Mouse (Mus musculus) urinary bladder, postnatal 25 days (tissue): ENCODE data around the gene 3110018I06Rik.

Experiments
- DNase-seq: peaks from one replicate; pipeline ENCODE4 v3.0.0; 2022; ENCODE audit warnings: low spot score

Gene 3110018I06Rik

DNA sequence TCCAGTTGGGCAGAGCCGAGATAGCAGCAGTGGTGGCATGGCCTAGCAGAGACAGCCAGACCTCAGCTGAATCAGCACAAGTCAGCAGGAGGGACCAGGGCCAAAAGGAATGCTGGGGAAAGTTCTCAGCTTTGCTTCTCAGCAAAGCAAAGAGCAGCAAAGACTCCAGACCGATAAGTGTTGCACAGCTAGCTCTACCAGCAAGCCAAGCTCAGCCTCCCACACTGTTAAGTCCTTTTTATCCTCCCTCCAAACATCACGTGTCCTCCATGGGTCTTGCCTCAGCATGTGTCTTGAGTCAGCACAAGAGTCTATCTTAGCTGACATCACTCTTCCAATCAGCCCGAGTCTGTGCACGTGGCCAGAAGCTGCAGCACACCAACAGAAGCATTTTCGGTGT is at the start of gene 3110018I06Rik:
TSS of gene 3110018I06Rik (plus strand) at position 262 of the 400 bp plus-strand sequence.
- DNase-seq = no peak

GRCm38 (mm10) chr12:107444681-107445080 is 43.8 kb upstream of the 3110018I06Rik start:
- no peak for DNase-seq

- DNase-seq = no peak
Observed at GRCm38 (mm10) chr12:107457835-107458234, 30.6 kb upstream of the 3110018I06Rik start.

DNA sequence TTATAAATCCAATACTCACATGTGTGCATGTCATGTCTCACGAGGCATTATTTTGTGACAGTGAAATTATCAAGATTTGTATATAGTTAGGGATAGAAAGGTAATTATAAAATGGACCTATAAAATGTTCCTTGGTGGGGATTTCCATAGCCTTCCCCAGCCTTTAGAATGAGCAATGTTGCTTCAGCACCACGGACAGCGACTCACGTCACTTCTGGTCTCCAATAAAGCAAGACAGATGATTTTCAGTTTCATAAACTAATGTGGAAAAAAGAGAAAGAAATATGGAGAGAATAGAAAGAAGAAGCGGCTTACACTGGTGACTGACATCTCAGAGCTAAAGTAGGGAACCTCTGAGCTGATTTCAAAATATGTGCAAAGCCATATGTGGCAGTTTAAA is 23.7 kb upstream of the 3110018I06Rik start:
- peak; percentile 66 for DNase-seq

GRCm38 (mm10) chr12:107476441-107477291 is 11.8 kb upstream of the 3110018I06Rik start:
- no peak for DNase-seq

- no peak for DNase-seq
Observed at GRCm38 (mm10) chr12:107479350-107479749, 9.1 kb upstream of the 3110018I06Rik start.

DNA sequence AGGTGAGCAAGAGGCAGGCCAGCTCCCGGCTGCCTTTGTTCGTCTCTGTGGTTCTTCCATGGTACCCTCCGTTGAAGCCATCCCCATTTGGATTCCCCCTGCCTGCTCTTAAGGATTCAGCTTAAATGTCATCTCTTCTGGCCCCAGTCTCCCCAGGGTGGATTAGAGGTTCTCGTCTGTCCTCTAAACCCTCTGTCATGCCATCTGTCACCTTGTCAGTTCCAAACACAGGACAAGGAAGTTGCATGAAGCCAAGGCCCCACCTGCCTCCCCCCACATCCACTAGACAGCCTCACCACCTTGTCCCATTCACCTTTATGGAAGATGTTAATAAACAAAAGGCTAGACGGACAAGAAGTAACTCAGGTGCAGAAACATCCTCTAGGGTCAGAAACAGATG is 5.4 kb upstream of the 3110018I06Rik start:
- DNase-seq = no peak

DNA sequence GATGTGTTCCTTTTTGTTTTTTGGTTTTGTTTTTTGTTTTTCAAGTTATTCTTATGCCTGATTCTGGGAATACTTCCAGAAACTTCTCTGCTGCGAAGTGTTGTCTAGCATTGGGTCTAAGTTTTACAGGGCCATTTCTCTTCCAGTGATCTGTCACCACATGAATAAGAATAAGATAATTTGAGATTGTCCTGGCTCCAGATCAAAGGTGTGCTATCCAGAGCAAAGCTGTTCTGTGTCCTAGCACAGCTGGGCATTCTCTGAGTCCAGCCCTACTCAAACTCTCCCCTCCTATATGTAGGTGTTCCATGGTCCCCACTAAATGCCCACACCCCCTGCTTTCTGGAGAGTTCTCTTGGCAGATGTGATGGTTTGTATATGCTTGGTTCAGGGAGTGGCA is 2.9 kb downstream of the 3110018I06Rik start:
- DNase-seq = no peak

DNA sequence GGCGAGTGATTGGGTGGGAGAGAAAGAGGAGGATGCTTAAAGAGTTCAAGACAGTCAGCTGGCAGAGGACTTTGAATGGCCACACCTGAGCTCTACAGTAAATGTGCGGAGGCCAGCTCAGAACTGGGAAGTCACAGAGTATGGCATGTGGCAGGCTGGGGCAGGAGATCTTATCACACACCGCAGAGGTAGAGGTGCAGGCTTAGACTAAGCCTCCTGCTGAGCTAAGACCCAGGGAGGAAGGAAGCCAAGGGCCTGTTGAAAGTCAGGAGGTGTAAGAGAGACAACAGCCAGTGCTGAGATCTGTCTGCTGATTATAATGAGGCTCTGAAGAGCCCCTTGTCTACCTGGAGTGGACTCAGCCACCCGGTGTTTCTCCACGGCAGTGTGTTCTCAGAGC is 8.5 kb downstream of the 3110018I06Rik start:
- no peak for DNase-seq

DNA sequence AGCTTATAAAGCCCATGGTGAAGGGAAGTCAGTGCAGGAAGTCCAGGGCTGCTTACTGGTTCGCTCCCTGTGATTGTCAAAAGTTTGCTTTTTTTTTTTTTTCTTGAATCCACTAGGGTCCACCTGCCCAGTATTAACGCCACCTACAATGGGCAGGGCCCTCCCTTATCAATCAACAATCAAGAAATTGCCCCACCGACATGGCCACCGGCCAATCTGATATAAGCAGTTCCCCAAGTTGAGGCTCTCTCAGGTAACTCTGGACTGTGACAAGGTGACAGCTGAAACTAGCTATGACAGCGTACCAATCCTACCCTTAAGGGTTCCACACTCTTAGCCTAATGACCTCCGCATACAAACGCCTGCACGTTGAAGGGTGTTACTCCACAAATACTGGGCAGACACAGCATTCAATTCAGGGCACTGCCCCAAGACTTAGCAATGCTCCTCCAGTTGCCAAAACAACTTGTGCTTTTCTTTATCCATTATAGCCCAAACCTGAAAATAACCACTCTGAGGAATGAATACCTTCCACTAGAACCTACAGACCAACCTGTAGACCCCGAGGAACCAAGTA is 21.3 kb downstream of the 3110018I06Rik start:
- peak; percentile 11 for DNase-seq

DNA sequence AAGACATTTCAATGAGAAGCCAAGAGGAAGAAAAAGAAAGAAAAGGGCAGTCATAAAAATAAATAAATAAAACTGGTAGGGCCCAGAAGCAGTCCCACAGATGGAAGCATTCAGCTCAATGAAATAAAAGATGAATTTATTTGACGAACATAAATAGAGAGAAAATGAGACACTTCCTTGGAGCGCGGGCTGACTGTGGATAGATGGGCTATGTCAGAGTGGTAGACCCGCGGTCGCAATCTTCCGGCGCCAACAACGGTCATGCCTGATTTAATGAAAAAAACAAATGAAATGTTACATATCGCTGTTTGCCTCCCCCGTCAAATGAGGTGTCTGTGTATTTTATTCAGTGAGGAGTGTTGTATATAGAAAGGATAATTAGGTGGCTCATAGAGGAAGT is 22.7 kb downstream of the 3110018I06Rik start:
- no peak for DNase-seq

GRCm38 (mm10) chr12:107516265-107517217 is 28.1 kb downstream of the 3110018I06Rik start:
- no peak for DNase-seq

DNA sequence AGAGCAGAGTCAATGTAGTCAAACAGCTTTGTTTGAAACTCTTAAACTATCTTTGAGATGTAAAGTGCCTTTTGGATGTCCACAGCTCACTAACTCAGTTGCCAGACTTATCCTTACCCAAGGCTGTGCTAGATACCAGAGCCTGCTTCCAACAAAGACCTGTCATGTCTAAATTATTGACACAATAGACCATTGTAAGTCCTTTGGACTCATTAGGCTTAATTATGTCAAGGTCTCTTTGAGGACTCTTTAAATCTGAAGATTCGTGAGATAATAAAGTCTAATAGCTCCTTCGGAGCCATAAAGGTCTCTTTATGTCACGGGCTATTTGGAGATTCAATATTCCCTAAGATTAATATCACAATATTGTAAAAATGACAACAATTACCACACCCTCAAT is 32.5 kb downstream of the 3110018I06Rik start:
- no peak for DNase-seq

GRCm38 (mm10) chr12:107528346-107528880 is 40.0 kb downstream of the 3110018I06Rik start:
- DNase-seq = no peak

DNA sequence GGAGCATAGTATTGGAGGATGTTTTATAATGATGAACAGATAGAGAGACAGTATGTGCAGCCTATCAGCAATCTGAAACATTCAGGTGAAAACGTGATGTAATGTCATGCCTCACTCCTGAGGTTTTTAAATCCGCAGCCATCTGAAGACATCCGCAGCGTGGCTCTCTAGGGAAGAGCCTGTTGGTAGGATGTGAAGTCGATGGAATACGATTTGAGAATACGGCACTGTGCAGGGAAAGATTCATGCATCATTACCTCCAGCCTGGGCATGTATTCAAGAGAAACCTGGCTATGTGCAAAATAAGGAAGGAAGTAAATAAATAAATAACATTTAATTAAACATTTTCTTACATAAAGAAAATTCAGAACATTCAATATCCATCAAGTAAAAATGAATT is 44.4 kb downstream of the 3110018I06Rik start:
- DNase-seq = no peak
